Mouse (Mus musculus): ENCODE data around the gene Smdt1. TPM values are rescaled to one million over a fixed set of nuclear protein-coding genes. Genes with fewer than 3 reads are reported as not detected.
A peak's percentile ranks its signal among the peaks of the same experiment; 100 is the strongest.
"Not testable (repeated sequence)": the region's sequence is repeated elsewhere in the genome, so short reads cannot be mapped to it uniquely, and the experiment has no call there.

The Smdt1 gene
- polyA plus RNA-seq, 1 experiment from 2014 or later = 233 TPM

GRCm38 (mm10) chr15:82353745-82354113, 15.0 kb downstream of the Smdt1 start:
- DNase-seq (ENCODE audit: low spot score) = no peak
- no peaks in the 10 kb centered on the region for H3K27me3 ChIP-seq (replicated peaks; ENCODE audit: control insufficient read depth, insufficient read depth, low read length)
- H3K27ac ChIP-seq (ENCODE audit: low read depth, low read length) = peak overlapping the region; percentile 69

GRCm38 (mm10) chr15:82354126-82354945, 15.6 kb downstream of the Smdt1 start, which contains the start of gene Ndufa6:
Gene Ndufa6 (minus strand): TSS chr15:82354322.
- Histone ChIP-seq H3K27me3 (replicated peaks; ENCODE audit: control insufficient read depth, insufficient read depth, low read length) (no peaks in the 10 kb centered on the region), H3K9ac (ENCODE audit: low read depth, low read length) (peak within 1 kb of the TSS; percentile 96), H3K4me2 (peak within 1 kb of the TSS; percentile 95), H3K4me1 (replicated peaks; ENCODE audit: control insufficient read depth, insufficient read depth, low read length) (peaks cover 21% of the 10 kb centered on the region), H3K27ac (ENCODE audit: low read depth, low read length) (peak within 1 kb of the TSS; percentile 82), H3K4me3 (ENCODE audit: low read depth, low read length) (peak within 1 kb of the TSS; percentile 100), H3K36me3 (ENCODE audit: control insufficient read depth, insufficient read depth, low read length) (peaks cover 6% of the 10 kb centered on the region), H3K9me3 (ENCODE audit: control insufficient read depth, low read length) (no peaks in the 10 kb centered on the region)
- DNase-seq (ENCODE audit: low spot score) (peak; percentile 92), ATAC-seq (replicated peaks; ENCODE audit: low FRiP score) (peak; percentile 99)
- 2% methylated on average over 57 of the region's 57 CpGs for WGBS

More at GRCm38 (mm10) chr15:82353745-82354113, 15.0 kb downstream of the Smdt1 start:
- under 1% methylated on average over 23 of the region's 23 CpGs for WGBS
- peak; percentile 24 for ATAC-seq (replicated peaks; ENCODE audit: low FRiP score)
- Histone ChIP-seq H3K4me3 (ENCODE audit: low read depth, low read length) (peak overlapping the region; percentile 100), H3K9me3 (ENCODE audit: control insufficient read depth, low read length) (no peaks in the 10 kb centered on the region), H3K4me2 (peak overlapping the region; percentile 95), H3K4me1 (replicated peaks; ENCODE audit: control insufficient read depth, insufficient read depth, low read length) (peaks cover 26% of the 10 kb centered on the region), H3K36me3 (ENCODE audit: control insufficient read depth, insufficient read depth, low read length) (peaks cover 12% of the 10 kb centered on the region), H3K9ac (ENCODE audit: low read depth, low read length) (peak overlapping the region; percentile 96)

GRCm38 (mm10) chr15:82358431-82359260, 19.9 kb downstream of the Smdt1 start:
- Histone ChIP-seq H3K4me1 (replicated peaks; ENCODE audit: control insufficient read depth, insufficient read depth, low read length) (peaks cover 8% of the 10 kb centered on the region), H3K27ac (ENCODE audit: low read depth, low read length) (peak overlapping the region; percentile 17; the same call in 1 of the 2 replicates), H3K4me2 (no peak overlapping the region)

GRCm38 (mm10) chr15:82361459-82362018, 22.8 kb downstream of the Smdt1 start:
- WGBS = 74% methylated on average over 11 of the region's 11 CpGs
- Histone ChIP-seq H3K4me2 (no peak overlapping the region), H3K4me3 (ENCODE audit: low read depth, low read length) (no peak overlapping the region), H3K4me1 (replicated peaks; ENCODE audit: control insufficient read depth, insufficient read depth, low read length) (peaks cover 8% of the 10 kb centered on the region), H3K9ac (ENCODE audit: low read depth, low read length) (no peak overlapping the region), H3K36me3 (ENCODE audit: control insufficient read depth, insufficient read depth, low read length) (no peaks in the 10 kb centered on the region), H3K27ac (ENCODE audit: low read depth, low read length) (peak overlapping the region; percentile 48), H3K27me3 (replicated peaks; ENCODE audit: control insufficient read depth, insufficient read depth, low read length) (no peaks in the 10 kb centered on the region), H3K9me3 (ENCODE audit: control insufficient read depth, low read length) (no peaks in the 10 kb centered on the region)
- no peak for ATAC-seq (replicated peaks; ENCODE audit: low FRiP score)
- DNase-seq (ENCODE audit: low spot score) = no peak

More at GRCm38 (mm10) chr15:82358431-82359260, 19.9 kb downstream of the Smdt1 start:
- no peak for ATAC-seq (replicated peaks; ENCODE audit: low FRiP score)
- H3K36me3 ChIP-seq (ENCODE audit: control insufficient read depth, insufficient read depth, low read length) = no peaks in the 10 kb centered on the region
- H3K4me3 ChIP-seq (ENCODE audit: low read depth, low read length) = no peak overlapping the region
- H3K9ac ChIP-seq (ENCODE audit: low read depth, low read length) = no peak overlapping the region
- H3K27me3 ChIP-seq (replicated peaks; ENCODE audit: control insufficient read depth, insufficient read depth, low read length) = no peaks in the 10 kb centered on the region
- WGBS = 62% methylated on average over 22 of the region's 22 CpGs
- no peaks in the 10 kb centered on the region for H3K9me3 ChIP-seq (ENCODE audit: control insufficient read depth, low read length)
- no peak for DNase-seq (ENCODE audit: low spot score)

GRCm38 (mm10) chr15:82362234-82362633, 23.5 kb downstream of the Smdt1 start:
- no peak overlapping the region for H3K9ac ChIP-seq (ENCODE audit: low read depth, low read length)
- 92% methylated on average over 3 of the region's 4 CpGs for WGBS
- H3K27me3 ChIP-seq (replicated peaks; ENCODE audit: control insufficient read depth, insufficient read depth, low read length) = no peaks in the 10 kb centered on the region
- no peak overlapping the region for H3K4me2 ChIP-seq
- no peaks in the 10 kb centered on the region for H3K9me3 ChIP-seq (ENCODE audit: control insufficient read depth, low read length)
- peaks cover 8% of the 10 kb centered on the region for H3K4me1 ChIP-seq (replicated peaks; ENCODE audit: control insufficient read depth, insufficient read depth, low read length)
- ATAC-seq (replicated peaks; ENCODE audit: low FRiP score) (no peak), DNase-seq (ENCODE audit: low spot score) (peak; percentile 26)
- no peak overlapping the region for H3K4me3 ChIP-seq (ENCODE audit: low read depth, low read length)
- H3K36me3 ChIP-seq (ENCODE audit: control insufficient read depth, insufficient read depth, low read length) = no peaks in the 10 kb centered on the region
- no peak overlapping the region for H3K27ac ChIP-seq (ENCODE audit: low read depth, low read length)

GRCm38 (mm10) chr15:82363801-82364200, 25.0 kb downstream of the Smdt1 start:
- WGBS = 30% methylated on average over 7 of the region's 12 CpGs
- not testable (repeated sequence) for H3K27ac ChIP-seq (ENCODE audit: low read depth, low read length); ATAC-seq (replicated peaks; ENCODE audit: low FRiP score); H3K4me2 ChIP-seq; H3K36me3 ChIP-seq (ENCODE audit: control insufficient read depth, insufficient read depth, low read length); DNase-seq (ENCODE audit: low spot score); H3K9ac ChIP-seq (ENCODE audit: low read depth, low read length); H3K4me1 ChIP-seq (replicated peaks; ENCODE audit: control insufficient read depth, insufficient read depth, low read length); H3K4me3 ChIP-seq (ENCODE audit: low read depth, low read length); H3K27me3 ChIP-seq (replicated peaks; ENCODE audit: control insufficient read depth, insufficient read depth, low read length); H3K9me3 ChIP-seq (ENCODE audit: control insufficient read depth, low read length)

- not testable (repeated sequence) for ATAC-seq (replicated peaks; ENCODE audit: low FRiP score)
- 8% methylated on average over 6 of the region's 9 CpGs for WGBS
Measured at GRCm38 (mm10) chr15:82364561-82364960, 25.8 kb downstream of the Smdt1 start.

GRCm38 (mm10) chr15:82368146-82368545, 29.4 kb downstream of the Smdt1 start:
- no peak overlapping the region for H3K4me3 ChIP-seq (ENCODE audit: low read depth, low read length)
- ATAC-seq (replicated peaks; ENCODE audit: low FRiP score) = no peak
- H3K27ac ChIP-seq (ENCODE audit: low read depth, low read length) = no peak overlapping the region
- no peak for DNase-seq (ENCODE audit: low spot score)
- H3K27me3 ChIP-seq (replicated peaks; ENCODE audit: control insufficient read depth, insufficient read depth, low read length) = no peaks in the 10 kb centered on the region
- H3K9me3 ChIP-seq (ENCODE audit: control insufficient read depth, low read length) = no peaks in the 10 kb centered on the region
- 84% methylated on average over 4 of the region's 4 CpGs for WGBS
- no peak overlapping the region for H3K9ac ChIP-seq (ENCODE audit: low read depth, low read length)
- H3K4me1 ChIP-seq (replicated peaks; ENCODE audit: control insufficient read depth, insufficient read depth, low read length) = no peaks in the 10 kb centered on the region
- no peak overlapping the region for H3K4me2 ChIP-seq
- no peaks in the 10 kb centered on the region for H3K36me3 ChIP-seq (ENCODE audit: control insufficient read depth, insufficient read depth, low read length)

More at GRCm38 (mm10) chr15:82364561-82364960, 25.8 kb downstream of the Smdt1 start:
- not testable (repeated sequence) for H3K27me3 ChIP-seq (replicated peaks; ENCODE audit: control insufficient read depth, insufficient read depth, low read length); H3K9me3 ChIP-seq (ENCODE audit: control insufficient read depth, low read length); H3K36me3 ChIP-seq (ENCODE audit: control insufficient read depth, insufficient read depth, low read length); H3K4me1 ChIP-seq (replicated peaks; ENCODE audit: control insufficient read depth, insufficient read depth, low read length); H3K27ac ChIP-seq (ENCODE audit: low read depth, low read length); H3K4me3 ChIP-seq (ENCODE audit: low read depth, low read length); DNase-seq (ENCODE audit: low spot score); H3K9ac ChIP-seq (ENCODE audit: low read depth, low read length)
- peak overlapping the region; percentile 42 for H3K4me2 ChIP-seq
